Mouse (Mus musculus): ENCODE measurements at regions not wholly inside any gene's neighbourhood (a gene's known extent, or its start where the extent isn't known, plus 50 kb on each side); places are given as distances from the start of the nearest gene placed in this dataset.

DNA sequence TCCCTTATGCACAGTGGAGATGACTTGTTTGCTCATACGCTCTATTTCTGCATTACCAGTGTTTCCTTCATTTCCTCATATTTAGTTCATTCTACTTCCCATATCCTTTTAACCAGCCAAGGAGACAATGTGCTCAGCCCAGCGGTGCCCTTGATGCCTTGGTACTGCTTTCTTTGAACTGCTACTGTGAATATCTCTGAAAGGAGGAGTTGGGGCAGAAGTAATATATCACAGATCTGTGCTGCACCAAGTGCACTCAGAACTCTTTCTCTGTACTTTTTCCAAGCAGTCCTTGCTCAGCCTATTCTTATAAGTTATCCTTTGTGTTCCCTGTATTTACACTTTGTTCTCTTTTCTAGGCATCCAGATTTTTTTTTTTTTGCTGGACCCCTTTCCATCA lies 407.5 kb downstream of the Olfm4 start:
- TF ChIP-seq CTCF (conservative IDR thresholded peaks at IDR 0.05; ENCODE audit: low read length) (no peak), POU5F1 (IDR thresholded peaks at IDR 0.05; ENCODE audit: borderline replicate concordance, low read length) (no peak)
